Mouse (Mus musculus): Measurements from ENCODE around the gene Plod2. TPM values are rescaled to one million over a fixed set of nuclear protein-coding genes. Genes with fewer than 3 reads are reported as not detected.

Gene Plod2
- polyA plus RNA-seq, 1 experiment = 9.7 TPM

- no peak for TF ChIP-seq POLR2A (IDR thresholded peaks at IDR 0.05; ENCODE audit: borderline replicate concordance, insufficient read depth, low read length)
- TF ChIP-seq CTCF (IDR thresholded peaks at IDR 0.05; ENCODE audit: borderline replicate concordance, insufficient read depth, low read depth, low read length) = no peak
- Histone ChIP-seq H3K4me3 (replicated peaks; ENCODE audit: insufficient read depth, low read depth, low read length) (no peak overlapping the region), H3K4me1 (ENCODE audit: control insufficient read depth, insufficient read depth, low read length) (no peaks in the 10 kb centered on the region), H3K27me3 (ENCODE audit: control insufficient read depth, insufficient read depth, low read length) (no peaks in the 10 kb centered on the region), H3K27ac (ENCODE audit: insufficient read depth, low read length) (no peak overlapping the region)
- WGBS = 81% methylated on average over 8 of the region's 8 CpGs
- DNase-seq = no peak
Measured at GRCm38 (mm10) chr9:92559750-92560149, 17.7 kb downstream of the Plod2 start.

GRCm38 (mm10) chr9:92560840-92561547, 19.0 kb downstream of the Plod2 start:
- Histone ChIP-seq H3K4me3 (replicated peaks; ENCODE audit: insufficient read depth, low read depth, low read length) (no peak overlapping the region), H3K27ac (ENCODE audit: insufficient read depth, low read length) (no peak overlapping the region), H3K27me3 (ENCODE audit: control insufficient read depth, insufficient read depth, low read length) (no peaks in the 10 kb centered on the region), H3K4me1 (ENCODE audit: control insufficient read depth, insufficient read depth, low read length) (no peaks in the 10 kb centered on the region)
- TF ChIP-seq POLR2A (IDR thresholded peaks at IDR 0.05; ENCODE audit: borderline replicate concordance, insufficient read depth, low read length) = no peak
- DNase-seq = no peak
- WGBS = 32% methylated on average over 6 of the region's 6 CpGs

DNA sequence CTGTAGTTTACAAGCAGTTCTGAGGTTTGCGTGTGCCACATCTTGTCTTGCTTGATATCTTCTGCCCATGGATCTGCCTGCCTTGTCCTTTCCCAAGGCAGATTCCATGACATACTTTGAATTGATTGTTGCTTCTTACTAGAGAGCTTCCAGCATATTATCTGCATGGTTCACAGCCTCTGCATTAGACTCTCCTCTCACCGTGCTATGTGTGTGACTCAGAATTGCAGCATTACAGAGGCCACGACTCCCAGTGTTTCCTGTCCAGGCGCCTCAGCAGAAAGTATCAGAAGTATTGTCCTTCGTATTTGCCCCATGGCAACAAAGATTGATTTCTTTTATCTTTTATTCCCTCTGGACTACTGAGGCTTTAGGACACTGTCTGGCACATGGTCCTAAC, 20.4 kb downstream of the Plod2 start:
- no peak overlapping the region for H3K27ac ChIP-seq (ENCODE audit: insufficient read depth, low read length)
- no peak overlapping the region for H3K4me3 ChIP-seq (replicated peaks; ENCODE audit: insufficient read depth, low read depth, low read length)
- WGBS = 92% methylated on average over 5 of the region's 5 CpGs
- TF ChIP-seq CTCF (IDR thresholded peaks at IDR 0.05; ENCODE audit: borderline replicate concordance, insufficient read depth, low read depth, low read length) (no peak), POLR2A (IDR thresholded peaks at IDR 0.05; ENCODE audit: borderline replicate concordance, insufficient read depth, low read length) (no peak)
- no peaks in the 10 kb centered on the region for H3K4me1 ChIP-seq (ENCODE audit: control insufficient read depth, insufficient read depth, low read length)
- no peaks in the 10 kb centered on the region for H3K27me3 ChIP-seq (ENCODE audit: control insufficient read depth, insufficient read depth, low read length)
- DNase-seq = no peak

GRCm38 (mm10) chr9:92563306-92563705, 21.3 kb downstream of the Plod2 start:
- WGBS = 97% methylated on average over 6 of the region's 6 CpGs

GRCm38 (mm10) chr9:92564391-92564790, 22.4 kb downstream of the Plod2 start:
- no peaks in the 10 kb centered on the region for H3K4me1 ChIP-seq (ENCODE audit: control insufficient read depth, insufficient read depth, low read length)
- DNase-seq = no peak
- H3K4me3 ChIP-seq (replicated peaks; ENCODE audit: insufficient read depth, low read depth, low read length) = no peak overlapping the region
- H3K27ac ChIP-seq (ENCODE audit: insufficient read depth, low read length) = no peak overlapping the region
- TF ChIP-seq CTCF (IDR thresholded peaks at IDR 0.05; ENCODE audit: borderline replicate concordance, insufficient read depth, low read depth, low read length) = no peak
- no peak for TF ChIP-seq POLR2A (IDR thresholded peaks at IDR 0.05; ENCODE audit: borderline replicate concordance, insufficient read depth, low read length)
- H3K27me3 ChIP-seq (ENCODE audit: control insufficient read depth, insufficient read depth, low read length) = no peaks in the 10 kb centered on the region
- WGBS = 97% methylated on average over 1 of the region's 1 CpGs

More at GRCm38 (mm10) chr9:92563306-92563705, 21.3 kb downstream of the Plod2 start:
- Histone ChIP-seq H3K4me1 (ENCODE audit: control insufficient read depth, insufficient read depth, low read length) (no peaks in the 10 kb centered on the region), H3K4me3 (replicated peaks; ENCODE audit: insufficient read depth, low read depth, low read length) (no peak overlapping the region), H3K27me3 (ENCODE audit: control insufficient read depth, insufficient read depth, low read length) (no peaks in the 10 kb centered on the region), H3K27ac (ENCODE audit: insufficient read depth, low read length) (no peak overlapping the region)
- TF ChIP-seq POLR2A (IDR thresholded peaks at IDR 0.05; ENCODE audit: borderline replicate concordance, insufficient read depth, low read length) (no peak), CTCF (IDR thresholded peaks at IDR 0.05; ENCODE audit: borderline replicate concordance, insufficient read depth, low read depth, low read length) (no peak)
- no peak for DNase-seq

GRCm38 (mm10) chr9:92566234-92566633, 24.2 kb downstream of the Plod2 start:
- Histone ChIP-seq H3K27me3 (ENCODE audit: control insufficient read depth, insufficient read depth, low read length) (no peaks in the 10 kb centered on the region), H3K4me1 (ENCODE audit: control insufficient read depth, insufficient read depth, low read length) (no peaks in the 10 kb centered on the region), H3K4me3 (replicated peaks; ENCODE audit: insufficient read depth, low read depth, low read length) (no peak overlapping the region), H3K27ac (ENCODE audit: insufficient read depth, low read length) (no peak overlapping the region)
- TF ChIP-seq CTCF (IDR thresholded peaks at IDR 0.05; ENCODE audit: borderline replicate concordance, insufficient read depth, low read depth, low read length) (no peak), POLR2A (IDR thresholded peaks at IDR 0.05; ENCODE audit: borderline replicate concordance, insufficient read depth, low read length) (no peak)
- DNase-seq = no peak
- WGBS = 88% methylated on average over 3 of the region's 3 CpGs

GRCm38 (mm10) chr9:92567474-92567873, 25.5 kb downstream of the Plod2 start:
- Histone ChIP-seq H3K27me3 (ENCODE audit: control insufficient read depth, insufficient read depth, low read length) (no peaks in the 10 kb centered on the region), H3K4me3 (replicated peaks; ENCODE audit: insufficient read depth, low read depth, low read length) (no peak overlapping the region), H3K4me1 (ENCODE audit: control insufficient read depth, insufficient read depth, low read length) (no peaks in the 10 kb centered on the region), H3K27ac (ENCODE audit: insufficient read depth, low read length) (no peak overlapping the region)
- DNase-seq = no peak
- 95% methylated on average over 7 of the region's 7 CpGs for WGBS
- TF ChIP-seq POLR2A (IDR thresholded peaks at IDR 0.05; ENCODE audit: borderline replicate concordance, insufficient read depth, low read length) = no peak
- no peak for TF ChIP-seq CTCF (IDR thresholded peaks at IDR 0.05; ENCODE audit: borderline replicate concordance, insufficient read depth, low read depth, low read length)

GRCm38 (mm10) chr9:92568798-92569197, 26.8 kb downstream of the Plod2 start:
- H3K4me1 ChIP-seq (ENCODE audit: control insufficient read depth, insufficient read depth, low read length) = no peaks in the 10 kb centered on the region
- DNase-seq = no peak
- H3K27ac ChIP-seq (ENCODE audit: insufficient read depth, low read length) = no peak overlapping the region
- H3K27me3 ChIP-seq (ENCODE audit: control insufficient read depth, insufficient read depth, low read length) = no peaks in the 10 kb centered on the region
- TF ChIP-seq POLR2A (IDR thresholded peaks at IDR 0.05; ENCODE audit: borderline replicate concordance, insufficient read depth, low read length) (no peak), CTCF (IDR thresholded peaks at IDR 0.05; ENCODE audit: borderline replicate concordance, insufficient read depth, low read depth, low read length) (no peak)
- 86% methylated on average over 3 of the region's 3 CpGs for WGBS
- H3K4me3 ChIP-seq (replicated peaks; ENCODE audit: insufficient read depth, low read depth, low read length) = no peak overlapping the region
